Mouse (Mus musculus) kidney, adult 18-20 months (tissue): ENCODE measurements around the gene Gm49630.
"Not testable (repeated sequence)": the region's sequence is repeated elsewhere in the genome, so short reads cannot be mapped to it uniquely, and the experiment has no call there.

Experiments used
- DNase-seq: peaks from one replicate; pipeline ENCODE4 v3.0.0; 2021

Gm49630 gene

DNA sequence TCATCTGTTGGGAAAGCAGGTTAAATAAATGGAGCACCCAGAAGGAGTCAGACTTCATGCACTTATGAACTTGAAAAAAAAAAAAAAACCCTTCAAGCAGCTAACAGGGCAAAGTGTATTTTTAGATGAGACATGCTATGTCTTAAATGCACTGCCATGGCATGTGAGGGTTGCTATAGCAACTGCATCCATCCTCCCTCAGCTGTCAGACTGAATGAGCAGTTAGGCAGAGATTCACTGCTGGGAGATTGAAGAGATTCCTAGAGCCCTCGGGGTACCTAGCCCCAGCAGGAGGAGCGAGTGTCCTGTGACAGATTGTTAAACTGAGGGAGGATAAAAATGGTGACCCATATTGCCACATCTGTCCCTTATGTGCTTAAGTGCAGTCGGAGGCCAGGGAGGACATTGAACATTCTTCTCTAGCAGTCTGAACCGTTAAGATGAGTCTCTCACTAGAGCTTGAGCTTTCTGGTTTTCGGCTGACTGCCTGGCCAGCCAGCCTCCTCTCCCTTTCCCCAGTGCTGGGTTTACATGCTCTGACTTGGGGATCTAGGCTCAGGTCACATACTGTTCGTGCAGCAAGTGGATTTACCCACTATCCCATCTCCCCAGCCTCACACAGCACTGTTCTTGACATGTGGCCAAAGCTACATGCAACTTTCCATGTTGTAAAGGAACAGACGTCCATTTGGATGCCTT, 5.0 kb downstream of the Gm49630 start:
- DNase-seq = not testable (repeated sequence)

DNA sequence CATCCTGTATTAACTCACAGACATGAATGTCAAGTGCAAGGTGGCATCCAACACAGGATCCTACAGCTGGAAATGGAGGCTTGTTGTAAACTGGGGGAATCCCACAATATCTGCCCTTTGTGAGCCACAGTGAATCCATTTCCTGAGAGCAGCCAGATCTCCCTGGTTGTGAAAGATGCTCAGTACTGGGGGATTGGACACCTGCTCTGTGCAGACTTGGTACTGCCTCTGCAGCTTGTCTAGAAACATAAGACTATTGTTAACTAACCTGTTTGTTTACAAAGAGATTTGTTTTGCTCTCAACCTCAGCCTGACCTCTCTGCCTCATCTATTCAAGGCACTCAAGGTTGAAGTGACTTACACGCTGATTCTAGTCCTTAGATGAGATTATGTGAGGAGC, 5.5 kb downstream of the Gm49630 start:
- DNase-seq = not testable (repeated sequence)

DNA sequence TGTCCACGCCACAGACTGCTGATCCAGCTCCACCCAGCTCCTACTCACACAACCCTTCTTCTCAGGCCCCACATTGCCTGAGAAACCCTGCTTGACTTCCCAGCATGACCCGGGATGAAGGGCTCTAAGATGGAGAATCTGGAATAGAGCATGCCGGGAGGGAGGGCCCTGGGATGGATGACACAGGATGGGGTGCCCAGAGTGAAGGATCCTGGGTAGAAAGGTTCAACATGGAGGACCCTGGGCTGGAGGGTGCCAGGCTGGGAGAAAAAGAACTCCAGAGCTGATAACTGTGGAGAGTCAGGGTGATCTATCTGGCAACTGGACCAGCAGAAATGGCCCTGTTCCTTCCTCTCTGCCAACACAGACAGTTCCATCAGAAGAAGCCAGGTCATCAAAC, 6.2 kb downstream of the Gm49630 start:
- DNase-seq = not testable (repeated sequence)

DNA sequence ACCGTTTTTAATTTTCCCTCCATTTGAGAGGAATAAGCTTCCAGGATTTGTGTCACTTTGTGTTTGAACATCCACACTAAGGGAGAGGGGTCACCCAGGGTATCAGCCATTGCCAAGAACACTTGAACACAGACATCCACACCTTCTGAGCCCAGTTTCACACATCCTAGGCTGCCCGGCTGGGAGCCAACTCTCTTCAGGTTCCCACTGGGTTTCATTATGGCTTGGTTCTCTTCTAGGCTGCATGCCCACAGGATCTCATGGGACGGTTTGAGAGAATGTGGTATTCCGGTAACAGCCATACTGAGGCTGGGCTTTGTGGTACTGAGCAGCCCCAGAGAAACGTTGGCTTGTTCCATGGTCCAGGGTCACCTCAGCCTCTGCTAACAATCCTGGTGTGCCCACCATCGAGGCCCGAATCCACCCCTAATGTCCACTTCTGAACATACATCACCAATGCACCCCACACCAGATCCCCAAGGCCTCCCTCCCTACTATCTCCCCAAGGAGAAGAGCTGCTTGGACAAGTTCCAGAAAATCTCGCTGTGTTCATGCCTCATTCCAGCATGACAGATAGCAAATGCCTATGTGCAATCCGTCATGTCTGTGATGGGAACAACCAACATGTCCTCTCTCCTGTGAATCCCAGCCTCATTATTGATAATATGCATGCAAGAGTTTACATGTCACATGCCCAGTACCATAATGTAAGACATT, 10.9 kb downstream of the Gm49630 start:
- not testable (repeated sequence) for DNase-seq

DNA sequence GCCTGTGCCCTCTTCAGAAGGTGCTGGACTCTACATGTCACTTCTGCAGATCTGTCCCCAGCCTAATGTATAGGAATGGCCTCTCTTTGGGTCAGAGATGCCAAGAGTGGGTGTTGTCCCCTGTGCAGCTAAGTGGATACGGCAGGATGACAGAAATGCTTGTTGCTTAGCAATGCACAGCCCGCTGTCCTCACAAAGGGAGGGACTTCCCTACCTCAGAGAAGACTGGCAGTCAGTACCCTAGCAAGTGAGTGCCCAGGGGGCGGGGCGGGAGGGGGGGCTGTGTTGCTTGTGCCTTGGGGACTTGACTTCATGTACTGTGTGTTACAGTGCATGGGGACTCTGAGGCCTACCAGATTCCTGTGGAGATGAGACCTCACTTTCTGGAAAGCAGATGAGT, 12.0 kb downstream of the Gm49630 start:
- DNase-seq = not testable (repeated sequence)

DNA sequence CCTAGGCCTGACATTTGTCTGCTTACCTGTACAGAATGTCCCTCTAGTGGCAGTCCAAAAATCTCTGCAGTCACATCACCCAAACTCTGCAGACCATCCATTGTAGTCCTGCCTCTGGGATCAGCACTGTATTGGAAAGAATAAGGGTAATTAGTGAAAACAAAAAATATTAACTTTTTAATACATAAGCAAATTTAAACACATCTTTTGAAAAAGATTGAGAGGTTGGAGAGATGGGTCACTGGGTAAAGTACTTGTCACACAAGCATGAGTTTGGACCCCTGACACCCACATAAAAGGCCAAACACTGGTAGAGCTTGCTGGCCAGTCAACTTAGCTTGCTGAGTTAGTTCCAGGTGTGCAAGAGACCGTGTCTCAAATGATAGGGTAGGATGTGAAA, 19.2 kb downstream of the Gm49630 start, which contains the start of gene Ttll2:
Gene Ttll2, minus strand, starts transcription at position 101 of the 400 bp plus-strand sequence.
- DNase-seq = not testable (repeated sequence)

DNA sequence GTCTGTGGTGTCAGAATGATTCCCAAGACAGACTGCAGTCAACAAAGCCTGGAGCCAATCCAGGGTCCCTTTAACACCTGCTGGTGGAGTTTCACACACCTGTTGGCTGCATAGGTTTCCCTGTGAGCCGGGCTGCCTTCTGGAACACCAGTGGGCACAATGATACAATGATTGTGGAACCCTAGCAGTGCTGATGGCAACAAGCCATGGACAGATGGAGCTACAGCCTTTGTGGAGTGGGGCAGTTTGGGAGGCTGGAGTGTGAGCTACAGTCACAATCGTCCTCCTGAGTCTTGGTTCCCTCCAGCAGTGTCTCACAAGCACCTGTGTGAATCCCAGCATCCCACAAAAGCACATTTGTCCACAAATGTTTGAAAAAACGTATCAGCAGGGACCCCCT, 23.0 kb downstream of the Gm49630 start:
- DNase-seq = not testable (repeated sequence)

DNA sequence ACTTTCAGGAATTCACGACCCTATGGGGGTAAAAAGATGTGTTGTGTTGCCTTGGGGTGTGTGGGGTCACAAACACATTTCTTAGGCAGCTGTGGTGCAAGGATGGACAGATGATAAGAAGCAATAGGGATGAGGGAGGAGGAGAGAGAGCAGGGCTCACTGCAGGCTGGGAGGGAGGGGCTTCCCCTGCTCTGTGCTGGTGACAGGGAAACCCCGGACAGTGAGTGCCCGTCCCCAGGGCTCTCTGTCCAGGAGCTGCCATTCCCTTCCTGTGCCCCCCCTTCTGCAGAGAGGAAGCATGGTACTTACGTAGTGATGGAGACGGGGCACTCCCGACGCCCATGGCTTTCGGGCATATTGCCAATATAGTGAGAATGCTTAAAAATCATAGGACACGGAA, 34.4 kb downstream of the Gm49630 start:
- not testable (repeated sequence) for DNase-seq

DNA sequence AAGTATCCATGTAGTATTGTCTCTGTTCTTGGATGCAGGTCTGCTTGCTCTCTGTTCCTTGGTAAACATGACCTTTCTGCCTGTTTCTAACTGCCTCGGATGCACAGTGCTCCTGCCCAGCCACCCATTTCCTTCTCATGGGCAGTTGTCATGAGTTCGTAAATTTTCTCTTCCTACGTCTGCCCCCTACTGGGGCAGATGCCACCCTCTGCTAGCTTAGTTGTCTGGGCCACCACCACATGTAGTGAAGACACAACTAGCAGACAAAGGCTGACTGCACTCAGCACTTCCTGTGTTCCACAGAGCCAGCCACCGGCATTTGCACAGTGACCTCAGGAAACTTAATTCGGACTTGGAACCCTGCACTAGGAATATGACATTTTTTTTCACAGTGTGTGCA, 39.0 kb downstream of the Gm49630 start:
- DNase-seq = not testable (repeated sequence)

DNA sequence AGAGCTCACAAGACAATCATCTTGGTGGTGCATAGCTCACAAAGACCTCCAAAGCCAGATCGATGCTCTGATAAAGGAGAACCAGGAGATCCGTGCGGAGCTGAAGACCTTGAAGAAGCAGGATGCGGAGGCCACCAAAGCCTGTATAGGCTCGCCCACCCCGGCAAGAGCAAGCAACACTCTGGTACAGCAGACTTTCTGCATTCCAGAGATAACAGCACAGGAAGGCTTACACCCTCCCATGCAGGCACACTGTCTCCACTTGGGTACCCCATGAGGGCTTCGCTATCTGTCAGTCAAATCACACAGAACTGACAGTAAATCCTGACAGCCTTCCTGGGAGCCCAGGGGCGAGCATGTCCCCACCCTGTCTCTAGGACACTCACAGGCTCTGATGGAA, 45.4 kb downstream of the Gm49630 start:
- DNase-seq = not testable (repeated sequence)

DNA sequence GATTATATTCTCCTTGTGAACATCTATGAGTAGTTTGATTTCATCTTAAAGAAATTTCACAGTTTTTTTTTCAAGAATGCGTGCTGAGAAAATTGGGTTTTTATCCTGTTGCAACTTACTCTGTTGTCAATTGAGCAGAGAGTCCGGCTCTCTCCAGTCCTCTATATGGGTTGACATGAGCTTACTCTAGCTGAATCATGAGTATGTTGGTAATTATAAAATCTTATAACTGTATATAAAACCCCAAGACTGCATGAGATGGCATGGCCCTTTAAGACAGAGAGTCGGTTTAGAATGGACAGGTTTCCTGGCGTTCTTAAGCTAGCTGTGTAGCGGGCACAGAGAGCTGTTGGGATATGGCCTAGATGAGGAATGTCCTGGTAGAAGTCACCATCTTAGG, 47.4 kb downstream of the Gm49630 start, which contains the start of gene Tcp10a:
Gene Tcp10a, plus strand, starts transcription at position 301 of the 400 bp plus-strand sequence.
- not testable (repeated sequence) for DNase-seq

DNA sequence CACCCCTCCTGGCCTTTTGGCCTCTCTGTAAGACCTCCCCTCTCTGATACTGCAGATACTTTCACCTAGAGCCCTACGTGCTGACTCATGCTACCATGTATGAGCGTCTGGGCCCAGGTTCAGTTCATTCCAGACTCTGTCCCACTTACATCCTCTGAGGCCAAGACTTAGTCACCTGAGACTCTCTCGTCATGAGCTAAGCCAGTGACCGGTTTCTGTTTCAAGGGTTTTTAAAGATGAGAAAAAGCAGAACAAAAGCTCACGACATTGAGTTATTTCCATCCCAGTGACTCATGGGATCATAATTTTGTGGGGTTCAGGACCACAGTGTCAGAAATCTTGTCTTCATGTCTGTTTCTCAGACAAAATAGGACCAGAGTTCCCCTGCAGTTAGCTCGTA, 52.0 kb downstream of the Gm49630 start:
- not testable (repeated sequence) for DNase-seq

DNA sequence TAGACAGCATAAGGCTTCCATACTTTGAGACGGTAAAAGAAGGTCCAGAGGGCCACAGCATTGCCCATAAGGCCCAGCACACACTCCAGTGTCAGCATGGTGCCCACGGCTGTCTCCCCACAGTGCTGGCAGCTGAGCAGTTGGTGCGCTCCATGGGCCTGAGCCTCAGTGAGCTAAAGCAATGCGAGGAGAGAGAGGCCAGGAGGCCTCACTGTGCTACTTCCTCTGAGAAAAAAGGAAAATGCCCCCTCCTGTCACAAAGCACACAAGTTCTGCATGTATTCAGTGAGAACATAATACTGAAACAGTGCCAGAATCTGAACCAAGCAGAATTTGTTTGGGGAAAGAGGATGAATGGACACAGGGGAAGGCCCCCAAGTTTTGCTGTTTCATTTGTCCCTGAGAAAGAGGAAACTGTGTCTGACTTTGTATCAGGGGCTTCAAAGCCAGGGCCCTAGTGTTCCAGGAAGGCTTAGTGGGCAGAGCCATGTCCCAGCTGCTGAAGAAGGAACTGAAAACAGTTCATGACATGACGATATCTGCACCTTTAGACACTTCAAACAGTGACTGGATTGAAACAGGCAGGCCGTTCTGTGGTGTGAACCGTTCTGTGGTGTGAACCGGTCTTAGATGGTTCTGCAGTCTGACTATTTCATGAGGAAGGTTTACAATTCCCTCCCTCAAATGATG, 55.9 kb downstream of the Gm49630 start:
- not testable (repeated sequence) for DNase-seq

DNA sequence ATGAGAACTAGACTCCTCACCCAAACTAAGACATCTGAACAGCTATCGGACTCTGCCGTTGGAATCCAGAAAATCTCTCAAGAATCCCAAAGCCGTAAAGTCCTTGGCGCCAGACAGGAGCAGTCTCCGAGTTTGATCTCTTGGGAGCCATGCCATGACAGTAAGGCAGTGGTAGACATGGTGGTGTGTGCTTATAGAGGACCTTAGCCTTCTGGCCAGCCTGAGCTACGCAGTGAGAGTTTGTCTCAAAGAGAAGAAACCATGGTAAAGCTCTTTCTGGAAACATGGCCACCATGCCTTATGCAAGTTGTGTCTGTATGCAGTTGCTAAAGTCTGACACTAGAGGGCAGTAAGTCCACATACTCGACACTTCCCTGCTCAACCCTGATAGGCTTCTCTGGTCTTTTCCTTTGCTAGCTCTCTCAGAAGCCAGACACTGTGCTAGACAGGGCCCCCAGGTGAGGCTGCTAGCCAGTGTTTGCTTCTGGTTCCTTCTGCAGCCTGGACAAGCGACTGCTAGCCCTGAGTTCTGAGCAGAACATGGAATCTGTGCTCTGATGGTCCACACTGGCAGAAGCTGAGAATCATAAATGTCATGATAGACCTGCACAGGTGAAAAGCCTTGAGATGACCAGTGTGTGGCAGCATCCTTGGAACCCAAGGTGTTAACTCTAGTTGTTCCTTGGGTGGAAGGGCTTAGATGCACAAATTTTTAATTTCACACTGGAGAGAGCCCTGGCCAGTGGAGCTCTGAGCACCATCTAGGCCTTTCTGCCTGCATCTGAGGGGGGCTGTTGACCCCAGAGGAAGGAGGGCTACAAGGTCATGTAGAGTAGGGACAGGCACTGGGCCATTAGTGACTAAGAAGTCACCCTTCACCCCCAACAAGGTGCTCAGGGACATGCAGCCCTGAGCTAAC, 65.2 kb downstream of the Gm49630 start:
- peak; percentile 23 for DNase-seq
